Mouse (Mus musculus): ENCODE results near the gene Egln2. TPM values are rescaled to one million over a fixed set of nuclear protein-coding genes. Genes with fewer than 3 reads are reported as not detected.

Egln2 gene
- polyA plus RNA-seq, 1 experiment, result 80.6 TPM

- peak; percentile 98 for DNase-seq (ENCODE audit: low read depth, low spot score)
- WGBS, result under 1% methylated on average over 53 of the region's 53 CpGs
These were observed 12.0 kb upstream of the Egln2 start, which contains the start of gene Rab4b for GRCm38 (mm10) chr7:27178324-27179216. Rab4b (minus strand) TSS chr7:27178896.

- DNase-seq (ENCODE audit: low read depth, low spot score), result no peak
- 15% methylated on average over 4 of the region's 4 CpGs for WGBS
These were observed 11.3 kb upstream of the Egln2 start for GRCm38 (mm10) chr7:27177942-27178323.

- 86% methylated on average over 7 of the region's 7 CpGs for WGBS
- no peak for DNase-seq (ENCODE audit: low read depth, low spot score)
These were observed 8.3 kb upstream of the Egln2 start for GRCm38 (mm10) chr7:27174896-27175295.

- WGBS, result 92% methylated on average over 15 of the region's 15 CpGs
- DNase-seq (ENCODE audit: low read depth, low spot score), result no peak
These were observed 7.9 kb upstream of the Egln2 start for GRCm38 (mm10) chr7:27174496-27174895.

GRCm38 (mm10) chr7:27170981-27171380 lies 4.4 kb upstream of the Egln2 start:
- WGBS, result 88% methylated on average over 3 of the region's 3 CpGs
- DNase-seq (ENCODE audit: low read depth, low spot score), result no peak

- WGBS, result 68% methylated on average over 5 of the region's 5 CpGs
- DNase-seq (ENCODE audit: low read depth, low spot score), result no peak
These were observed 1.8 kb upstream of the Egln2 start for GRCm38 (mm10) chr7:27168371-27168770.

- 69% methylated on average over 11 of the region's 11 CpGs for WGBS
- no peak for DNase-seq (ENCODE audit: low read depth, low spot score)
These were observed 983 bp upstream of the Egln2 start for GRCm38 (mm10) chr7:27167475-27168094.

GRCm38 (mm10) chr7:27166229-27166613 lies 381 bp downstream of the Egln2 start:
- DNase-seq (ENCODE audit: low read depth, low spot score), result no peak
- 1% methylated on average over 43 of the region's 43 CpGs for WGBS

- no peak for DNase-seq (ENCODE audit: low read depth, low spot score)
- WGBS, result under 1% methylated on average over 8 of the region's 8 CpGs
These were observed 906 bp downstream of the Egln2 start for GRCm38 (mm10) chr7:27165696-27166095.

- 48% methylated on average over 23 of the region's 23 CpGs for WGBS
- DNase-seq (ENCODE audit: low read depth, low spot score), result no peak
These were observed 1.5 kb downstream of the Egln2 start for GRCm38 (mm10) chr7:27165007-27165655.

- no peak for DNase-seq (ENCODE audit: low read depth, low spot score)
- 81% methylated on average over 33 of the region's 33 CpGs for WGBS
These were observed 2.3 kb downstream of the Egln2 start for GRCm38 (mm10) chr7:27164112-27164947.

- 74% methylated on average over 5 of the region's 5 CpGs for WGBS
- no peak for DNase-seq (ENCODE audit: low read depth, low spot score)
These were observed 3.2 kb downstream of the Egln2 start for GRCm38 (mm10) chr7:27163450-27163805.

GRCm38 (mm10) chr7:27162780-27163449 lies 3.7 kb downstream of the Egln2 start:
- WGBS, result 69% methylated on average over 5 of the region's 5 CpGs
- no peak for DNase-seq (ENCODE audit: low read depth, low spot score)

GRCm38 (mm10) chr7:27161744-27162143 lies 4.9 kb downstream of the Egln2 start:
- no peak for DNase-seq (ENCODE audit: low read depth, low spot score)
- WGBS, result 75% methylated on average over 4 of the region's 4 CpGs

- 76% methylated on average over 3 of the region's 3 CpGs for WGBS
- no peak for DNase-seq (ENCODE audit: low read depth, low spot score)
These were observed 5.7 kb downstream of the Egln2 start for GRCm38 (mm10) chr7:27160921-27161320.

GRCm38 (mm10) chr7:27159882-27160281 lies 6.7 kb downstream of the Egln2 start:
- 5% methylated on average over 8 of the region's 8 CpGs for WGBS
- no peak for DNase-seq (ENCODE audit: low read depth, low spot score)

GRCm38 (mm10) chr7:27159256-27159655 lies 7.3 kb downstream of the Egln2 start:
- WGBS, result 90% methylated on average over 6 of the region's 6 CpGs

GRCm38 (mm10) chr7:27158171-27158570 lies 8.4 kb downstream of the Egln2 start:
- WGBS, result 91% methylated on average over 9 of the region's 9 CpGs
- no peak for DNase-seq (ENCODE audit: low read depth, low spot score)

More at GRCm38 (mm10) chr7:27159256-27159655, 7.3 kb downstream of the Egln2 start:
- DNase-seq (ENCODE audit: low read depth, low spot score), result no peak

GRCm38 (mm10) chr7:27156005-27156404 lies 10.6 kb downstream of the Egln2 start:
- DNase-seq (ENCODE audit: low read depth, low spot score), result no peak
- 81% methylated on average over 13 of the region's 13 CpGs for whole genome bisulfite sequencing
